Mouse (Mus musculus) midbrain, embryonic 14.5 days (tissue): Measurements from ENCODE around the gene Gm45521. TPM values are rescaled to one million over a fixed set of nuclear protein-coding genes. Genes with fewer than 3 reads are reported as not detected.

ENCODE experiments used
- ATAC-seq: fragments of 200-750 bp; cut with Nextera tagmentation; 2 replicates; pipeline ENCODE4 v1.8.0; 2017; ENCODE audit warnings: moderate number of reproducible peaks, moderate library complexity; ENCODE audit not compliant: low FRiP score, low TSS enrichment
- DNase-seq: peaks from one replicate; pipeline ENCODE4 v3.0.0-alpha.2; 2015
- H3K27ac ChIP-seq: fragments of 300-500 bp; sonication (generic); replicated peaks from 2 replicates; pipeline ENCODE4 v1.5.1; 2014; ENCODE audit warnings: mild to moderate bottlenecking, low read depth, low read length, moderate library complexity
- H3K27me3 ChIP-seq: fragments of 300-500 bp; sonication (generic); 2 replicates; pipeline ENCODE4 v1.6.1; 2014; ENCODE audit warnings: low read length, control low read depth, mixed read lengths; ENCODE audit not compliant: control insufficient read depth, insufficient read depth
- H3K36me3 ChIP-seq: fragments of 300-500 bp; sonication (generic); 2 replicates; pipeline ENCODE4 v1.6.1; 2014; ENCODE audit warnings: low read length, control low read depth; ENCODE audit not compliant: control insufficient read depth, insufficient read depth
- H3K4me1 ChIP-seq: fragments of 300-500 bp; sonication (generic); 2 replicates; pipeline ENCODE4 v1.6.1; 2014; ENCODE audit warnings: mild to moderate bottlenecking, antibody characterized with exemption, low read length, control low read depth; ENCODE audit not compliant: control insufficient read depth, insufficient read depth
- H3K4me2 ChIP-seq: fragments of 300-500 bp; sonication (generic); 2 replicates; pipeline ENCODE4 v1.6.1; 2014; ENCODE audit warnings: mild to moderate bottlenecking, low read length, moderate library complexity
- H3K4me3 ChIP-seq: fragments of 300-500 bp; sonication (generic); replicated peaks from 2 replicates; pipeline ENCODE4 v1.5.1; 2014; ENCODE audit warnings: low read depth, low read length
- H3K9ac ChIP-seq: fragments of 300-500 bp; sonication (generic); replicated peaks from 2 replicates; pipeline ENCODE4 v1.6.1; 2014; ENCODE audit warnings: mild to moderate bottlenecking, low read length, moderate library complexity
- H3K9me3 ChIP-seq: fragments of 300-500 bp; sonication (generic); 2 replicates; pipeline ENCODE4 v1.6.1; 2016; ENCODE audit warnings: low read length, control low read depth, mixed read lengths; ENCODE audit not compliant: control insufficient read depth
- WGBS: fragments of 180-500 bp; shearing (Covaris S2); extraction: QIAGEN DNeasy Blood & Tissue Kit; methylation state at CpG from one replicate; pipeline ENCODE4 v1.1.7; 2014; 5-methylcytosine and 5-hydroxymethylcytosine counted together
- polyA plus RNA-seq: library from polyadenylated mRNA; unstranded; fragments of >200 nt; fragmentation: Nextera tagmentation; extraction: Ambion mirVana; gene quantifications from 2 replicates; pipeline ENCODE4 v1.2.1, GENCODE M21; 2014

Gm45521 gene
- polyA plus RNA-seq, 1 experiment from 2014 or later = not detected

DNA sequence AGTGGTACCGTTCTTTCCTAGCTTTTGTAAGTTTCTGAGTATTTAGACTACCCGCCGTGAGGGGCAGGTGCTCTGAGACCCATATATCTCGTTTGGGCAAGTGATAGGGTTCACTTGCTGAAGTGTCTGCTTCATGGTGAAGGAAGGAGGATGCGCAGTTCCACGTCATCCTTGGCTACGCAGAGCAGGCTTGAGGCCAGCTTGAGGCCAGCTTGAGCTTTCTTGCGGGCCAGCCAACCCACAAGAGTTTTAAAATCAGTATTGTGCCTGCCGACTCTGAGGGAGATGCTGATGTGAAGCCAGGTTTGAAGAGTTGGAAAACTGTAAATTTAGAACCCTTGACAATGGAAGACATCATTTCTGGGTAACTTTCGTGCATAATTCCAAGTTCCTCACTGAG lies 50.8 kb downstream of the Gm45521 start:
- H3K4me3 ChIP-seq = no peak overlapping the region
- DNase-seq = no peak
- WGBS = 87% methylated on average over 10 of the region's 10 CpGs

More for the DNA sequence above, 50.8 kb downstream of the Gm45521 start:
- Histone ChIP-seq H3K36me3 (no peaks in the 10 kb centered on the region), H3K27ac (no peak overlapping the region), H3K27me3 (no peaks in the 10 kb centered on the region), H3K4me2 (no peak overlapping the region), H3K9ac (no peak overlapping the region), H3K4me1 (peaks cover 7% of the 10 kb centered on the region), H3K9me3 (no peaks in the 10 kb centered on the region)
- ATAC-seq = no peak

Other genes with a start within 250 kb of the Gm45521 start
- not detected in 2 replicates for gene Gm26661, start 165.7 kb upstream of the Gm45521 start, polyA plus RNA-seq
- gene Flnb, start 139.3 kb upstream of the Gm45521 start, polyA plus RNA-seq = 3.8 and 13.6 TPM in 2 replicates
- gene Dnase1l3, start 37.3 kb downstream of the Gm45521 start, polyA plus RNA-seq = 0.09 TPM in 1 of 2 replicates, not detected in the other
- gene Abhd6, start 45.6 kb downstream of the Gm45521 start, polyA plus RNA-seq = 31.0 and 31.6 TPM in 2 replicates
- gene Rpp14, start 123.1 kb downstream of the Gm45521 start, polyA plus RNA-seq = 52.1 and 59.6 TPM in 2 replicates
- 48.4 and 57.1 TPM in 2 replicates for gene Pxk, start 140.9 kb downstream of the Gm45521 start, polyA plus RNA-seq
- 242 and 245 TPM in 2 replicates for gene Pdhb, start 215.7 kb downstream of the Gm45521 start, polyA plus RNA-seq